Mouse (Mus musculus): ENCODE data around the gene Gal3st1.

Gal3st1 gene

DNA sequence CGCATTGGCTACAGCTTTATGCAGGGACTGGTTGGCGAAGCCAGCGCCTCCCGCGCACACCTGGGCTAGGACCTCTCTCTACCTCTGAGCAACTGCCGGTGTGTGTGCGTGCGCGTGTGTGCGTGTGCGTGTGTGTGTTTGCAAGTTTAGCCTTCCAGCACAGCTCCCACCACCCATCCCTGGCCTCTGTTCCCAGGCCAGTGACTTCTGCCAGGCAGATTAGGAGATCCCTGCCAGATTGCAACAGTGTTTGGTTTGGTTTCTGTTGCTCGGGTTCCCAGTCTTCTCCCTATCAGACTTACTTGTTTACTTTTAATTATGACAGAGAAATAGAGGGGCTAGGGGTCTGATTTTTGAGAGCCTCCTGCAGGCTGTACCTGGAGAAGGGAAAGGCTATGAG, 48.5 kb downstream of the Gal3st1 start:
- DNase-seq (ENCODE audit: low spot score in 2 of 2) = no peak

GRCm38 (mm10) chr11:4033471-4033870, 50.0 kb downstream of the Gal3st1 start:
- DNase-seq (ENCODE audit: low spot score in 2 of 2) = no peak

GRCm38 (mm10) chr11:4034169-4034568, 50.7 kb downstream of the Gal3st1 start:
- no peak for DNase-seq (ENCODE audit: low spot score in 2 of 2)

DNA sequence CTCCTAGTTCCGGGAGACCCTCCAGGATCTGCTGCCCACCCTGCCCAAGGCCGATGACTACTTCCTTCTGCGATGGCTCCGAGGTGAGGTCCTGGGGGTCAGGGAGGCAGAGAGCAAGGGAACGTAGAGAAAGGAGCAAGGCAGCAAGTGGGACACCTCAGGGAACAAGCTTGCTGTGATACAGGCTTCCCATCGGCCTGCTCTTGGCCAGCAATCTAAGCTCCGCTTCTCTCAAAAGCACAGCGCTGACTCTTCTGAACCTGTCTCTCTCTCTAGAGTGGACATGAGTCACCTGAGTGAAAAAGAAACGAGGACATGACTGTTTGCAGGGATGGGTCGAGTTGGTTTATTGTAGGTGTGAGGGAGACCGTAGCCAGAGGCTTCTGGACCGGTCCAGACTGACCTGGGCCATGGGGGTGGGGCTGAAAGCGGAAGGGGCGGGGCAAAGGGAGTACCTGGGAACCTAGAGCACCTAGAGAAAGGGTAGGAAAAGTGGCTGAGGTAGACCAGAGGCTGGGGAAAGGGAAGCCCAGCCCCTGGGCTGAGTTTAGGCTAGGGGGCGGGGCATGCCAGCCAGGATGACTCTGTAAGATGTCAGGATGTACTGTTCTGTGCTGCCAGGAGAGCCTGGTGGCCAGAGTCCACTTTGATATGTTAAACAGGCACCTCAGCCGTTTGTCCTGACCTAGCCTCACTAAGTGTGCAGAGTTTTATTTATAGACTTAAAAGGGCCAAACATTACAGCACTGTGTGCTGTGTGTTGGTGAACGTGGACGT, 51.9 kb downstream of the Gal3st1 start:
- DNase-seq (ENCODE audit: low spot score in 2 of 2) = no peak

DNA sequence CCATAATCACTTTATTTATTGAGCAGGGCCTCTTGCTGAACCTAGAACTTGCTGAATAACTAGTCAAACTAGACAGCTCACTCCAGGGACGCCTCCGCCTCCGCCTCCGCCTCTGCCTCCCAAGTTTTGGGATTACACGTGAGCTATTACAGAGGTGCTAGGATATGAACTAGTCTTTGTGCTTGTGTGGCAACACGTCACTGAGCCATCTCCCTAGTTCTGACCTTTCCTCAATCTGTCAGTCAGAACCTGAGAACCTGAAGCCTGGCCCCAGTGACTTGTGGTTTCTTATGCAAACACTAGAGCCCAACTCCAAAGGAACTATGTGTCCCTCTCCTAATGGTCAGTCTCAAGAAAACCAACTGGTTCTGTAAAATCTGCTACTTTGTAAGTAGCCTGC, 52.5 kb downstream of the Gal3st1 start:
- no peak for DNase-seq (ENCODE audit: low spot score in 2 of 2)

DNA sequence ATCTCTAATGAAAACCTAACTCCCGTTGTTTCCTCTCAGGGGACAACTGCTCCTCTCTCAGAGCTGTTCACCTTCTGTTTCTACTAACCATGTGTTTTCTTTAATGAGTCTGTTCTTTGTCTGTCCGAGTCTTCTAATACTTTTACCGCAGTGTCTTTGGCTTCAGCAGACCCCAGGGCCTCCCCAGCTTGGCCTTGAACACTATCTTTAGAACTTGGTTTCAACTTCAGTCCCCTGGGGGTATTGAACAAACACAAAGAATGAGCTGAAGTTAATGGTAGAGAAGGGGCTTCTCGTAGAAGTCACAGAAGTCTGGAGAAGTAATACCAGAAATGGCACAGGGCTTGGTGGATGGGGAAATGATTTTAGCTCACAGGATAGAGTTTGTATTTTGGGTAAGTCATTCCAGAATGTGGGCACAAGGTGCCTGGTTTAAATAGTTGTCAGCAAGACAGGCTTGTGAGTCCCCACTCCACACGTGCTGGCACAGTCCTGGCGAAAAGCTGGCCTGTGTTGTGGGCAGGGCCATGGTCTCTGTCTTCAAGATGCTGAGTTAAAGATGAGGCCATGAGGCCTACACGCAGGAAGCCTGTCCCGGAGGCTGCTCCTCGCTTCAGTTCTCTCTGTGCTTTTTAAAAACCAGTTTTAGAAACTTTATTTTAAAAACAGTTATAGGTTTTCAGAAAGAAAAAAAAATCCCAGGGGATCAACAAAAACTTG, 53.1 kb downstream of the Gal3st1 start:
- DNase-seq (ENCODE audit: low spot score in 2 of 2) = no peak

GRCm38 (mm10) chr11:4039951-4040350, 56.5 kb downstream of the Gal3st1 start:
- DNase-seq (ENCODE audit: low spot score in 2 of 2) = no peak

GRCm38 (mm10) chr11:4041123-4041625, 57.7 kb downstream of the Gal3st1 start:
- DNase-seq (ENCODE audit: low spot score in 2 of 2) = no peak

- DNase-seq (ENCODE audit: low spot score in 2 of 2) = no peak
Observed at GRCm38 (mm10) chr11:4043081-4043480, 59.6 kb downstream of the Gal3st1 start.

- DNase-seq (ENCODE audit: low spot score in 2 of 2) = no peak
Observed at GRCm38 (mm10) chr11:4046526-4046925, 63.1 kb downstream of the Gal3st1 start.

DNA sequence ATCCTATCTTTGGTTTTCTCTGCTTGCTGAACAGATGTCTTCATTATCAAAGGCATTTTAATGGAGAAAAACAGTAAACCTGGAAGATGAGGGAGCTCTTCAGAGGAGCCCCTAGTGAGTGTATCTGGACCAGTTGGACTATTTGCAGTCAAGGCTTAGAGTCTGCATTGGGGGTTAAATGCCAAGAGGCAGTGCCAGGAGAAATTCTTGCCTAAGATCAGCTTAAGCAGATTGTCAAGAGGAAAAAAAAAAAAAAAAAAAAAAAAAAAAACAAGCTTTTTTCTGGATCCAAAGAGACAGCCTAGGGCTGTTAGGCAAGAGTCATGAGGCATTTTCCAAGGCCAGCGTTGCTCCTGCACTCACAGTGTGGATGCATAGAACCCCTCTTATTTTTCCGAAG, 64.3 kb downstream of the Gal3st1 start:
- no peak for DNase-seq (ENCODE audit: low spot score in 2 of 2)

GRCm38 (mm10) chr11:4048438-4048837, 65.0 kb downstream of the Gal3st1 start:
- no peak for DNase-seq (ENCODE audit: low spot score in 2 of 2)

Measured in spleen, postnatal 10 days (tissue).